Mouse (Mus musculus): ENCODE measurements around the gene Igsf11.
"Not testable (repeated sequence)": the region's sequence is repeated elsewhere in the genome, so short reads cannot be mapped to it uniquely, and the experiment has no call there.

Gene Igsf11

GRCm38 (mm10) chr16:38982508-38983236 is 90.2 kb downstream of the Igsf11 start:
- DNase-seq (ENCODE audit: low spot score in 2 of 2): no peak

GRCm38 (mm10) chr16:38983850-38984249 is 91.4 kb downstream of the Igsf11 start:
- DNase-seq (ENCODE audit: low spot score in 2 of 2): not testable (repeated sequence)

GRCm38 (mm10) chr16:38985411-38985810 is 92.9 kb downstream of the Igsf11 start:
- peak in 1 of 2 experiments; percentile 23 for DNase-seq (ENCODE audit: low spot score in 2 of 2)

- no peak for DNase-seq (ENCODE audit: low spot score in 2 of 2)
These were observed 93.9 kb downstream of the Igsf11 start for GRCm38 (mm10) chr16:38986410-38986809.

- DNase-seq (ENCODE audit: low spot score in 2 of 2): no peak
These were observed 101.2 kb downstream of the Igsf11 start for GRCm38 (mm10) chr16:38993711-38994110.

- no peak for DNase-seq (ENCODE audit: low spot score in 2 of 2)
These were observed 106.2 kb downstream of the Igsf11 start for GRCm38 (mm10) chr16:38998496-38999258.

GRCm38 (mm10) chr16:38999298-38999697 is 106.8 kb downstream of the Igsf11 start:
- no peak for DNase-seq (ENCODE audit: low spot score in 2 of 2)

- no peak for DNase-seq (ENCODE audit: low spot score in 2 of 2)
These were observed 114.5 kb downstream of the Igsf11 start for GRCm38 (mm10) chr16:39006978-39007377.

GRCm38 (mm10) chr16:39019449-39019848 is 127.0 kb downstream of the Igsf11 start:
- peak in 1 of 2 experiments; percentile 24 for DNase-seq (ENCODE audit: low spot score in 2 of 2)

- DNase-seq (ENCODE audit: low spot score in 2 of 2): no peak
These were observed 133.7 kb downstream of the Igsf11 start for GRCm38 (mm10) chr16:39025989-39026736.

GRCm38 (mm10) chr16:39031350-39031749 is 138.9 kb downstream of the Igsf11 start:
- no peak for DNase-seq (ENCODE audit: low spot score in 2 of 2)

GRCm38 (mm10) chr16:39037257-39037656 is 144.8 kb downstream of the Igsf11 start:
- no peak for DNase-seq (ENCODE audit: low spot score in 2 of 2)

GRCm38 (mm10) chr16:39044381-39044780 is 151.9 kb downstream of the Igsf11 start:
- no peak for DNase-seq (ENCODE audit: low spot score in 2 of 2)

- DNase-seq (ENCODE audit: low spot score in 2 of 2): peak; percentile 33 to 55
These were observed 156.4 kb downstream of the Igsf11 start for GRCm38 (mm10) chr16:39048889-39049288.

GRCm38 (mm10) chr16:39052971-39053370 is 160.5 kb downstream of the Igsf11 start:
- DNase-seq (ENCODE audit: low spot score in 2 of 2): peak in 1 of 2 experiments; percentile 80

GRCm38 (mm10) chr16:39053779-39054178 is 161.3 kb downstream of the Igsf11 start:
- DNase-seq (ENCODE audit: low spot score in 2 of 2): no peak

GRCm38 (mm10) chr16:39056061-39056460 is 163.6 kb downstream of the Igsf11 start:
- peak in 1 of 2 experiments; percentile 31 for DNase-seq (ENCODE audit: low spot score in 2 of 2)

GRCm38 (mm10) chr16:39056961-39057360 is 164.5 kb downstream of the Igsf11 start:
- DNase-seq (ENCODE audit: low spot score in 2 of 2): no peak

GRCm38 (mm10) chr16:39058869-39059268 is 166.4 kb downstream of the Igsf11 start:
- DNase-seq (ENCODE audit: low spot score in 2 of 2): no peak

GRCm38 (mm10) chr16:39062596-39062995 is 170.1 kb downstream of the Igsf11 start:
- no peak for DNase-seq (ENCODE audit: low spot score in 2 of 2)

GRCm38 (mm10) chr16:39065576-39065975 is 173.1 kb downstream of the Igsf11 start:
- no peak for DNase-seq (ENCODE audit: low spot score in 2 of 2)

GRCm38 (mm10) chr16:39071431-39071830 is 179.0 kb downstream of the Igsf11 start:
- no peak for DNase-seq (ENCODE audit: low spot score in 2 of 2)
